Mouse (Mus musculus) gonadal fat pad, adult 2 months (tissue): Measurements from ENCODE around the gene Rasgef1b. TPM values are rescaled to one million over a fixed set of nuclear protein-coding genes. Genes with fewer than 3 reads are reported as not detected.
"Not testable (repeated sequence)": the region's sequence is repeated elsewhere in the genome, so short reads cannot be mapped to it uniquely, and the experiment has no call there.

Source experiments
- DNase-seq: peaks from one replicate; pipeline ENCODE4 v3.0.0-alpha.2; 2012; ENCODE audit warnings: low read depth
- polyA plus RNA-seq: library from polyadenylated mRNA; depleted of rRNA; stranded (reverse); fragments of >200 nt; gene quantifications from 2 replicates; pipeline ENCODE4 v1.2.3, GENCODE M21; 2012; rRNA removed

Gene Rasgef1b
- polyA plus RNA-seq, 1 experiment, result 9.9 TPM

DNA sequence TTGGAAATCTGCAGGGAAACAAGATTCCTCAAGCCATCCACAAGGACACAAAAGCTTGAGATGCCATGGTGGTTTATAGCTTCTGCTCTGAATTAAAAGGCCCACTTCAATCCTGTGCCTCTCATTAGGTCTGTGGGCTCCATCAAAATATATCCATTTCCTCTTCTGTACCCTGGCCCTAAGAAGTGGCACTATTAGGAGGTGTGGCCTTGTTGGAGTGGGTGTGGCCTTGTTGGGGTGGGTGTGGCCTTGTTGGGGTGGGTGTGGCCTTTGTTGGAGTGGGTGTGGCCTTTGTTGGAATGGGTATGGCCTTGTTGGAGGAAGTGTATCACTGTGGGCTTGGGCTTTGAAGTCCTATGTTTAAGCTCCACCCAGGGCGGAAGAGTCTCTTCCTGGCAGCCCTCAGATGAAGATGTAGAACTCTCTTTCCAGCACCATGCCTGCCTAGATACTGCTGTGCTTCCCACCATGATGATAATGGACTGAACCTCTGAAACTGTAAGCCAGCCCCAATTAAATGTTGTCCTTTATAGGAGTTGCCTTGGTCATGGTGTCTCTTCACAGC lies 512.2 kb downstream of the Rasgef1b start:
- not testable (repeated sequence) for DNase-seq

DNA sequence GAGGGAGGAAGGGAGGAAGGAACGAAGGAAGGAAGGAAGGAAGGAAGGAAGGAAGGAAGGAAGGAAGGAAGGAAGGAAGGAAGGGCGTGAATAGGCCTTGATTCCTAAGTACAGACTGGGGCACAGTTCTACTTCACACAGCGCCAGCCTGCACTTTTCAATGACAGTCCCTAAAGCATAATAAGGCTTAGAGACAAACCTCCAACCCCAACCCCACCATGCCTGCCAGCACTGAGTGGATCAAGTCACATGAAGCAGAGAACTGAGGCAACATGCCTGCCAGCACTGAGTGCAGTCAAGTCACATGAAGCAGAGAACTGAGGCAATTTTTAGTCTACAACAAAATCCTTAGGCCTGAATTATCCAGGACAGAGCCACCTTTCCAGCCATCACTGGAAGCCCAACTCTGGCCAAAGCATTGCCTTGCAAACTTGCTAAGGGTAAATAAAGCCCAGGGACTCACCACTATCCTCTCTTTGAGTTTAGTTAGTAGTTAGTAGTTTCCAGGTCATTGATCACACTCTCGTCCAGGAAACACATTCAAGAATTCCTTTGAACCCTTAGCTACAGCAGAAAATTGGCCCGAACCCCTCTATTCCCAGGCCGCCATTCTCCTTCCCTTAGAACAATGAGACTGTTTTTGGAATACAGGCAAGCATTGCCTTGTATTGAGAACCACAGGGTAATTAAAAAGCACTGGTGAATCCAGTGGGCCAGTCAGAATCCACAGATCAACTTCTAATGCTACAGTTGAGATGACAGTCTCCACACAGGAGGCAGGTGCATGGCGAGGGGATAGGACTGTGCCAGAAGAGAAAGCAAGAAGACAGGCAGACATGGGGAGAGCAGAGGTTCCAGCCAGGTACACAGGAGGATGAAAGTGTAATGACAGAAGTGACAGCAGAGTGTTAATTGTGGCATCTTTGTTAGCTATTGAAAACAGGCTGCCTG lies 513.4 kb downstream of the Rasgef1b start:
- no peak for DNase-seq

DNA sequence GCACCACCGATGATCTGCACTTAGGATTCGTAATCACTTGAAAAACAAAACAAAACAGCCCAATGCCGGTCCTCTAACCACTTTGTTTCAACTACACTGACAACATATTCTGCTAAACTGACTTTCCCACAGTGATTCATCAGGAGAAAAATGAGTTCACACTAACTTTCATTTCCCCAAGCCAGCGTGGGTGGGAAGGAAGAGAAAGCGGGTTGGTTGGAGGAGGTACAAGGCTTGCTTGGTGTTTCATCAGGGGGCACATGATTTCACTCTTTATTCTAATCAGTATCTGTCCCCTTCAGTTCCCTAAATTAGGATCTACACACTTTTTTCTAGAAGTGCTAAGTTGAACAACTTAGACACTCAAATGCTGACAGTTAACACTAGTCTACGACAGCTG lies 514.5 kb downstream of the Rasgef1b start:
- DNase-seq, result no peak

DNA sequence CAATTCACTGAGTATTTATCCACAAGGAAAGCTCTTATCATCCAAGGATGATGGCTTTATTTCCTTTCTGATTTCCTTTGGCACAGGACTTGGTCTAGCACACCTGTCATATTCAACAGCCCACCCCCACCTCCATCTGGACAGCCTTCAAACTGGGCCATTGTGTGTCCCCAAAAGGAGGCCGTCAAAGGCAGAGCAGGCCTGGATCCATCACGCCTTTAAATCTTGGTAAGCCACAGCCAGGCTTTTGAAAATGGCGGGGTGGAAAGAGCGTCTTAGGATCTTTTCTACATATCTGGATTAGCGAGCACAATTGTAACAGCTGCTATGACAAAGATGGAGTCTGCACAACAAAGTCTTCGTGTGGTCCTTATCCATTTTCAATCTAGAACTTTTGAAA lies 515.7 kb downstream of the Rasgef1b start:
- DNase-seq, result no peak

DNA sequence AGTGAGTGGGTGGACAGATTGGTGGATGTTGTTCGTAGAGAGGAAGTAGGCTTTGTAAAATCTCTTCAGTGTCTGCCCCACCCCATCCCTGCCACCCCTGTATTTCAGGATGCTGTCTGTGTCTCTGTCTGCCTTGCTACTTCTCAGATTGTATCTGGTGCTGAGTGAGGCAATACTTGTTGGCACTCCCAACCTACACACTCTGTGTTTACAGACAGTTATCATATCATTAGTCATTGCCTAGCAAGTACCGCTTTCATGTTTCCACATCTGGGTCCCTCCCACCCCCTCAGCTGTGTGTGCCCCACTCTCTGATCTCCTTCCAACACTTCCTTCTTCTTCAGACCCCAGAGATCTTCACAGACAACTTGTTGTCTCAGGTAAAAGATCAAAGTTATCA lies 525.4 kb downstream of the Rasgef1b start:
- DNase-seq, result no peak

DNA sequence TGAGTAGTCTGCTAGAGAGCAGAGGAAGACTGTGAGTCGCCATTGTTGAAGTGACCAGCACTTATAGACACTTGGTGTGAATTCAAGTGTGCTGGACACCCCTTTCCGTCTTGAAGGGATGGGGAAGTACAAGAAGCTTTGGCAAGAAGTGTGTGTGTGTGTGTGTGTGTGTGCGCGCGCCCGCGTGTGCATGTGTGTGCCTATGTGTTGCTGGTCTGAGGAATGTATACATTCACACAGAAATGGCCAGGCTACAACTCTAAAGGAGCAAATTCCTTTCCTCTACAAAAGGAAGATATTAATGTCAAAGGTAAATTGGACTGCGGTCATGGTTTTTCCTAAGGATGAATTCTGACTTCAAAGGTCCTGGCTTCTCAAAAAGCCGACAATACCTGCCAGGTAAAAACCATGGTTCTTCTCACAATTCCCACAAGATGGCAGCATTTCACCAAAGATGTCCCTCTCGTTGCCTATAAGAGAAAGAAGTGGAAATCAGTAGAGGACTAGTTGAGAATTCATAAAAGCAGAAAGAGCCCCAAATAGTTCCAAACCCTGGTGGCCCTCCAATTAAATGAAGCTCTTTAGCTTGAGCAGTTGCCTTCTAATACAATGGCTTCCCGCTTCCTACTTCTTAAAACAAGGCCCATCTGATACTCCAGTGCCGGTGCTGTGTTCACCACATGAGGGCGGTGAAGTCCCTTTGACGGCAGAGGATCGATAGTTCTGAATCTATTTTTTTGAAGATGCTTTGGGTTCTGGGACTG lies 526.6 kb downstream of the Rasgef1b start:
- no peak for DNase-seq

DNA sequence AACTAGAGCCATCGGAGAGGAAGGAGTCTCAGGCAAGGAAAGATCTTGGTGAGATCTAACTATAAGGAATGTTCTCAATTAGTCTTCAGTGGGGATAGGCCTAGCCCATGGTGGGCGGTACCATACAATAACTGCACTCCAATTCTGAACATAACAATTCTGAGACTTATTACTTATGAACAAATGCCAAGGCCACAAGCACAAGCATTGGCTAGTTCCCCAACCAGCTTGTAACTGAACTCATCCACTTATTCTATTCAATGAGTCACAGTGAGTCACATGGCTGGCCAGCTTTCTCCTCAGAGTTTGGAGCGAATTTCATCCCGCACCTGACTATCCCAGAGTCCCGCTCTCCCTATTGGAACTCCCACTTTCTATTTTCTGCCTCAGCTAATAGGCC lies 533.4 kb downstream of the Rasgef1b start:
- no peak for DNase-seq

DNA sequence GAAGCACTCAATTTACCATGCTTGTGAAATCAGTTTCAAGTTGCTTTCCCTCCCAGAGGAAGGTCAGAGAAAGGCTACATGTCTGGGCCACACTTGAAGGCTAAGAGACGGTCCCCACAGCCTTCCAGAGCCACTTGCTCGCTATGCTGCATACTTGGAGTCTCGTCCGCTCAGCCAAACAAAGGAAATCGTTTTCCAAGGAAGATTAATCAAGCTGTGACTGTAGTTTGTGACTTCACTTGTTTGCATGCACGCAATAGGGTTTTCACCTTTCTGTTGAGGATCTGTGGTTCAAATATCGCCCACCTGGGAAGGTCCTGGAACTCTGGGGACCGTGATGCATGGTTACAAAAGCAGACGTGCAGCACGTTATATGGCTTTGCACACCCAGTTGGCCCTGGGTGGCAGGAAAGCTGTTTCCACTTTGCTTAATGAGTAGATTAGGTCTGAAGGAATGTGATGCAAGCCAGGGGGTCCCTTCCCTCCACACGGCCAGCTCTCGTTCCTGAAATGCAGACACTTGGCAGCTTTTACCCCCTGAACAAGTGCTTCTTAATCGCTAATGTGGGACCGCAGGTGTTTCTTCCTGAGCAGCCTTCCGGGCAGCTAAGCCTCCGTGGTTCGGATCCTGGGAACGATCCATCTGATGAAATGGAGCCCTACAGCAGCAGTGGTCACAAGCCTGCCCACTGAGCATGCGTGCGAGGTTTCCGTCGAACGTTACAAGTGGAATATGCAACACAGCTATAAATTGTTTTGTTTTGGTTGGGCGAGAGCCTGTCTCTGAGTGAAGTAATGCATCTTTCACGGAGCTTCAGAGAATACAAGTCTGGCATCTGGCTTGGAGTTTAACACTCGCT lies 537.7 kb downstream of the Rasgef1b start:
- DNase-seq, result no peak

DNA sequence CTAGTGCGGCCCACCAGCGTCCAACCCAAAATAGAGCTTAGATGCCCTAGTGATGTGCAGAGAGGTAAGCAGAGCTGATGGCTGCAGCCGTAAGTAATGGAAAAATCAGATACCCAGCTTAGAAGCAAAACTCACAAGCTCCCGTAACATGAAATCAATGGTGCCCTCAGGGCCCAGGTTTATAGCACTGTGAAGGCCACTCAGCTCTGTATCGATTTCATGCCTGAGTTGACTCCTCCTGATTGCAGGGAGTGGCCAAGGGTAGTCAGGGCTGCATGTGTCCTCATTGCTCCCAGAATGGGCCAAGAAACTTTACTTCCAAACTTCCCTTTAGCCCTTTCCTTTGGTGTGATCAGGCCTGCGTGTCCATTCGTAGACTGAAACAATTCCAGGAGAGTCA lies 545.2 kb downstream of the Rasgef1b start:
- no peak for DNase-seq

DNA sequence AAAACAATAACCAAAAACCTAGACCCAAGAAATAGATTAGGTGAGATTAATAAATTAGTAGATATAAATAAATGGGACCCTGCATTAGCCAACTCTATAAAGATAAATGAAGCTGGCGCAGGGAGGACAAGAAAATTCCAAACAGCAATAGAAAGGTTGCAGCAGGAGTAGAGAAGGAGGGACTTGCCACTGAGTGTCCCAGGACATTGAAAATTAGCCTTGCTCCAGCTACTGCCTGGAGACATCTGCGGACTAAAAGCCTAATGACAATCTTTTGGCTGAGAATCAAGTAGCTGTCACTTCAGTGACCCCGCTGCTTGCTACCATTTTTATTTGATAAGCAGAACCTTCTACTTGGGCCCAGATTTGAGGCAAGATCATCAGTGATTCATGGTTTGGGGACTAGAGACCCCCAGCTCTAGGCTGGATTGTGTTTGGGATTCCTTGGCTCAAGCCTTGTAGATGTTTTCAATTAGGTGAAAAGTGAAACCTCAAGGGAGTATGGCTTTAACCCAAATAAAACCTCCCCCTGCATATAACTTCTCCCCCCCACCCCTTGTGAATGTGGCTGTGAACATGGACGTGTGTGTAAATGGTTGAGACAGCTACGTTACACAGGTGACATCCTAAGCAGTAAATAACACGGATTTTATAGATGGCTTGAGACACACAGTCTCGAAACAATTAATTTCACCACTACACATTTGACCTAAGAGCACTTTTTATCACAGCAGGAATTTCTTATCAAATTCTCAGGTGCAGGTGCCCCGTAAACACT lies 554.1 kb downstream of the Rasgef1b start:
- no peak for DNase-seq

DNA sequence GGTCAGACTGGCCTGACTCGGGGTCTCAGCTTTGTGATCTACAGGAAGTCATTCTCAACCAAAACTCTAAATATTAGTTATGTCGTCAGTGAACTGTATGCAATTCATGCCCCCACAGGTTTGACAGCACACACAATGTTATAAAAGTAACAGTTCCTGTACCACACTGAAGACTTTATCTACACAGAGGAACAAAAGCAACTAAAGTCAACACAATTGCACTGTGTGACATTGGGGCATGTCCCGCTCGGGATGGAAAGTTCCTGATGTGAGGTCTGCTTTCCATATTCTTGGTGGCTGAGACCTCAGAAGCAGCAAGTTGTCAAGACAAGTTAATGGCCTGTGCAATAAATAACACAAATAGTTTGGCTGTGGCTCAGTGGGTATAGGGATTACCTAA lies 559.0 kb downstream of the Rasgef1b start:
- no peak for DNase-seq

DNA sequence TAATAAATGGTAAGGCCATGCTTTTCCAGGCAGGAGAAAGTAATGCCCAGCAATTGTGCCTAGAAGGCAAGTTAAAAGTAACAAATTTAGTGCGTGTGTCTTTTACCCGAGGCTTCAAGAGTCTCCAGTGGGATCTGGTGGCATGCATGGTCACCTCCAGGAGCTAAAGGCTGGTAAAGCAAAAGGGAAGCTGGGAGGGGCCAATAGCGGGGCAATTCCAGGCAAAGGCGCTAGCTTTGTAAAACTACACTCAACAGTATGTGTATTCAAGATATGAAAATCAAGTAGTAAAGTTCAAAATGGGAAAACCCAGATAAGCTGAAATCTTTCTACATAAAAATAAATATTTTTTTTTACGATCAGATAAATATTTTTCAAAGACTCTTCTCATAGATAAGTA lies 561.1 kb downstream of the Rasgef1b start:
- DNase-seq, result no peak

Other genes with a start within 250 kb of the Rasgef1b start
- gene Vamp9, start 177.2 kb upstream of the Rasgef1b start, polyA plus RNA-seq, result 0.51 and 0.53 TPM in 2 replicates
- gene Hnrnpd, start 249.9 kb upstream of the Rasgef1b start, polyA plus RNA-seq, result 10.5 and 30.3 TPM in 2 replicates
- 6.3 and 8.2 TPM in 2 replicates for gene 4930524J08Rik, start 250.0 kb upstream of the Rasgef1b start, polyA plus RNA-seq